Mouse (Mus musculus): ENCODE measurements around the gene Rbm26. TPM values are rescaled to one million over a fixed set of nuclear protein-coding genes. Genes with fewer than 3 reads are reported as not detected.

The Rbm26 gene
- polyA plus RNA-seq, 1 experiment from 2014 or later = 19.2 TPM

Other genes starting within 250 kb of the Rbm26 start
- 26.4 and 27.0 TPM in 2 replicates for gene Ndfip2, start 81.2 kb upstream of the Rbm26 start, polyA plus RNA-seq (2016; fragmentation: Nextera tagmentation; extraction: Ambion mirVana)

Data from liver, embryonic 12.5 days (tissue).